ENCODE assay signal across 10 mouse cellular contexts in the genomic region with DNA sequence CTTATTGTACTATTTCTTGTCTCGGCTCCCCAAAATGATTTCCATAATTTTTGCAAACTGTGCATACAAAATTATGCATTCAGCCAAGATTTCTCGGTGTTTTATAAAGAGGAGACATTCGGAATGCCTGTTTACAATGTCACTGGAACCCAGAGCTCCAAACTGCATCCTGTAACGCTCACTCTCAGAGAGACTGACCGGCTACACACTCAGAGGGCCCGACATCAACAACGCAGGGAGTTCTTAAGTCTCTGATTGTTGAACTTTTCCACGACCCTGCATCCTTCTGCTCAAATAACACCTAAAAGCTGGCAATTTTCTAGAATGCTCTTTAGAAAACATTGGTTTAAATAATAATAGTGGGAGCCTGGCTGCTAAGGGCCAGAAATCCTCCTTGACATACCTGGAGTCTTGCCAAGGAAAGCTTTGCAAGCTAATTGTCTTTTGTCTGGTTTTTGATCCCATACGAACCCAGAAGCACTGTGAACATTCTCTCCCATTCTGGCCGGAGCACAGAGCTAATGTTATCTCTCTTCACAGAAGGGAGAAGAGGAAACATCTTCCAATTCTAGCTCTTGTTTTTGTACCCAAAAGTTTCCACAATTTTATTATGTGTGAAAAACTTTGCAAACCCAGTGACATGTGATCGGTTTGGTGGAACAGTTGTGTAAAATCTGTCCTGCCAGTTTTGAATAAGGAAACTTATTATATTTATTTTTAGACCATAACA. TPM values are rescaled to one million over a fixed set of nuclear protein-coding genes. Genes with fewer than 3 reads are reported as not detected.
DNase-seq lines count a peak whose midpoint lies in the region; ATAC-seq lines count a peak whose summit lies in the region.
"Had no signal": no experiment of that assay in that cellular context is flagged by ENCODE, and none has a peak within 500 bp of the region (broad histone marks: within the 10 kb centered on the region; RNA-seq: fewer than 3 reads in every experiment).

No protein-coding gene starts in this region.

- no peaks in the 10 kb centered on the region for H3K36me3 ChIP-seq in hindbrain, embryonic 14.5 days (replicated peaks; ENCODE audit: control insufficient read depth, insufficient read depth)
- H3K36me3 ChIP-seq in hindbrain, embryonic 11.5 days (ENCODE audit: control insufficient read depth, insufficient read depth, low read length), result no peaks in the 10 kb centered on the region
- no peaks in the 10 kb centered on the region for H3K36me3 ChIP-seq in neural tube, embryonic 14.5 days (ENCODE audit: control insufficient read depth, insufficient read depth, low read length)
- H3K36me3 ChIP-seq: forebrain, embryonic 10.5 days; stomach, embryonic 15.5 days had no signal

- peak; percentile 59 for DNase-seq in hindbrain, embryonic 14.5 days (ENCODE audit: low spot score)
- no peak for DNase-seq in hindbrain, embryonic 11.5 days (ENCODE audit: low spot score)
- DNase-seq in neural tube, embryonic 10.5 days (ENCODE audit: extremely low spot score, low spot score), result no peak
- peak; percentile 47 to 58 for DNase-seq in heart, postnatal 10 days
- no peak for DNase-seq in frontal cortex, postnatal 36 days (ENCODE audit: low spot score in 2 of 2)
- no peak for DNase-seq in spleen, postnatal 4 days (ENCODE audit: low spot score in 2 of 2)

- no peak overlapping the region for H3K4me2 ChIP-seq in hindbrain, embryonic 14.5 days (replicated peaks)
- H3K4me2 ChIP-seq in hindbrain, embryonic 11.5 days (replicated peaks; ENCODE audit: low read depth, low read length), result no peak overlapping the region
- no peak overlapping the region for H3K4me2 ChIP-seq in neural tube, embryonic 14.5 days (ENCODE audit: low read depth, low read length)
- H3K4me2 ChIP-seq: stomach, embryonic 15.5 days had no signal

- WGBS in hindbrain, embryonic 14.5 days, result 54% methylated on average over 11 of the region's 11 CpGs
- WGBS in hindbrain, embryonic 11.5 days, result 70% methylated on average over 11 of the region's 11 CpGs
- 56% methylated on average over 11 of the region's 11 CpGs for WGBS in neural tube, embryonic 14.5 days

- no peak overlapping the region for H3K9ac ChIP-seq in hindbrain, embryonic 14.5 days
- H3K9ac ChIP-seq in hindbrain, embryonic 11.5 days (ENCODE audit: low read depth, low read length), result no peak overlapping the region
- no peak overlapping the region for H3K9ac ChIP-seq in neural tube, embryonic 14.5 days (replicated peaks; ENCODE audit: low read depth, low read length)
- H3K9ac ChIP-seq: stomach, embryonic 15.5 days had no signal

- peaks cover 4% of the 10 kb centered on the region; the same call in 1 of the 2 replicates for H3K4me1 ChIP-seq in hindbrain, embryonic 14.5 days (replicated peaks; ENCODE audit: control insufficient read depth, insufficient read depth, low read length)
- H3K4me1 ChIP-seq in hindbrain, embryonic 11.5 days (replicated peaks; ENCODE audit: control insufficient read depth, insufficient read depth, low read length), result no peaks in the 10 kb centered on the region
- H3K4me1 ChIP-seq in neural tube, embryonic 14.5 days (ENCODE audit: control insufficient read depth, insufficient read depth, low read length), result no peaks in the 10 kb centered on the region
- H3K4me1 ChIP-seq: forebrain, embryonic 10.5 days; stomach, embryonic 15.5 days had no signal

- intact Hi-C loops in heart, postnatal 10 days (cut with DNase I), result no loop called here

- no peak overlapping the region for H3K4me3 ChIP-seq in hindbrain, embryonic 14.5 days (replicated peaks; ENCODE audit: low read length)
- H3K4me3 ChIP-seq in hindbrain, embryonic 11.5 days (ENCODE audit: low read depth, low read length), result no peak overlapping the region
- no peak overlapping the region for H3K4me3 ChIP-seq in neural tube, embryonic 14.5 days (ENCODE audit: low read depth, low read length)
- H3K4me3 ChIP-seq: forebrain, embryonic 10.5 days; stomach, embryonic 15.5 days had no signal

- no peaks in the 10 kb centered on the region for H3K9me3 ChIP-seq in hindbrain, embryonic 14.5 days (ENCODE audit: control insufficient read depth, low read length)
- no peaks in the 10 kb centered on the region for H3K9me3 ChIP-seq in hindbrain, embryonic 11.5 days (ENCODE audit: control insufficient read depth, low read length)
- H3K9me3 ChIP-seq in neural tube, embryonic 14.5 days (ENCODE audit: control insufficient read depth, low read length), result no peaks in the 10 kb centered on the region
- H3K9me3 ChIP-seq: forebrain, embryonic 10.5 days; stomach, embryonic 15.5 days had no signal

- ATAC-seq in hindbrain, embryonic 14.5 days (ENCODE audit: low FRiP score), result no peak
- ATAC-seq in hindbrain, embryonic 11.5 days (ENCODE audit: low FRiP score), result no peak
- no peak for ATAC-seq in neural tube, embryonic 14.5 days (ENCODE audit: low read depth)

- no peak overlapping the region for H3K27ac ChIP-seq in hindbrain, embryonic 14.5 days
- H3K27ac ChIP-seq in hindbrain, embryonic 11.5 days (ENCODE audit: low read depth, low read length), result no peak overlapping the region
- H3K27ac ChIP-seq in neural tube, embryonic 14.5 days (ENCODE audit: low read depth, low read length), result 0 out of 2 replicates have a peak overlapping the region, but pooled peaks have one; percentile 22
- H3K27ac ChIP-seq: forebrain, embryonic 10.5 days; stomach, embryonic 15.5 days had no signal

- no peaks in the 10 kb centered on the region for H3K27me3 ChIP-seq in hindbrain, embryonic 14.5 days (ENCODE audit: control insufficient read depth, insufficient read depth, low read length)
- no peaks in the 10 kb centered on the region for H3K27me3 ChIP-seq in hindbrain, embryonic 11.5 days (ENCODE audit: control insufficient read depth, insufficient read depth, low read length)
- no peaks in the 10 kb centered on the region for H3K27me3 ChIP-seq in neural tube, embryonic 14.5 days (ENCODE audit: control insufficient read depth, insufficient read depth, low read length)
- H3K27me3 ChIP-seq: stomach, embryonic 15.5 days had no signal

RNA-seq across cellular contexts. Expression of a gene that starts 30.0 kb away (rescaled TPM):
- polyA plus RNA-seq in hindbrain, embryonic 14.5 days (2014; fragmentation: Nextera tagmentation; extraction: Ambion mirVana), result 3.3 and 3.5 TPM in 2 replicates
- polyA plus RNA-seq in hindbrain, embryonic 11.5 days (2014; fragmentation: Nextera tagmentation; extraction: Ambion mirVana), result 0.63 and 0.83 TPM in 2 replicates
- polyA plus RNA-seq in neural tube, embryonic 14.5 days (2014; fragmentation: Nextera tagmentation; extraction: Ambion mirVana), result 2.8 and 3.0 TPM in 2 replicates
- 10 to 100 TPM; 12.9 to 16.4 TPM for total RNA-seq in heart, postnatal 10 days (2021)
- total RNA-seq: granulocyte monocyte progenitor cell, adult 5-6 weeks had no signal

Comparison
In these comparisons a context has a peak if more than half of its experiments do, and no peak if none do; other contexts are left out.
1. DNase-seq: peak in hindbrain, embryonic 14.5 days (single experiment) and heart, postnatal 10 days (2 of 2); none in hindbrain, embryonic 11.5 days (single experiment), neural tube, embryonic 10.5 days (single experiment), frontal cortex, postnatal 36 days (0 of 2) and spleen, postnatal 4 days (0 of 2).